Mouse (Mus musculus): Measurements from ENCODE around the gene Myo10. TPM values are rescaled to one million over a fixed set of nuclear protein-coding genes. Genes with fewer than 3 reads are reported as not detected.

The Myo10 gene
- polyA plus RNA-seq, 1 experiment from 2014 or later, result 27.9 TPM

DNA sequence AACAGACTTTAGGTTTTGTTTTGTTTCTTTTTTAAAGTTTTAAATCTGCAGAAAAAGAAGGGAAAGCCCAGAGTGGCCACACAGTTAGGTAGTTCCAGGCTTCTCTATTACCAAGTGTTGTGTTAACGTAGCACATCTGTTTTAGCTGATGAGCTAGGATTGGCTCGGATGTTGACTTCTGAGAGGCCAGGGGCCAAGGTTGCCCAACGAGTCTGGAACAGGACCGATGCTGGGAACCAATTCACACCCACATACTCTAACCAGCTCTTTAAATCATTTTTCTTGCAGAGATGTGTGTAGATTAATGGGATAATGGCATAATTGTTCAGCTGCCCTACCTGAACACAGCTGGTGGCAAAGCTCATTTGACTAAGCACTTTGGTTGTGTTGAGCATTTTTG lies 1.8 kb upstream of the Myo10 start:
- Histone ChIP-seq H3K4me2 (no peak overlapping the region), H3K27ac (no peak overlapping the region), H3K4me3 (no peak overlapping the region), H3K9me3 (no peaks in the 10 kb centered on the region), H3K27me3 (0 out of 2 replicates have a peak, but pooled peaks cover 4% of the 10 kb centered on the region), H3K4me1 (peaks cover 23% of the 10 kb centered on the region), H3K9ac (no peak overlapping the region), H3K36me3 (no peaks in the 10 kb centered on the region)
- 58% methylated on average over 4 of the region's 4 CpGs for WGBS
- ATAC-seq (ENCODE audit: insufficient number of reproducible peaks, insufficient read depth, low FRiP score, low TSS enrichment, low read depth), result no peak

DNA sequence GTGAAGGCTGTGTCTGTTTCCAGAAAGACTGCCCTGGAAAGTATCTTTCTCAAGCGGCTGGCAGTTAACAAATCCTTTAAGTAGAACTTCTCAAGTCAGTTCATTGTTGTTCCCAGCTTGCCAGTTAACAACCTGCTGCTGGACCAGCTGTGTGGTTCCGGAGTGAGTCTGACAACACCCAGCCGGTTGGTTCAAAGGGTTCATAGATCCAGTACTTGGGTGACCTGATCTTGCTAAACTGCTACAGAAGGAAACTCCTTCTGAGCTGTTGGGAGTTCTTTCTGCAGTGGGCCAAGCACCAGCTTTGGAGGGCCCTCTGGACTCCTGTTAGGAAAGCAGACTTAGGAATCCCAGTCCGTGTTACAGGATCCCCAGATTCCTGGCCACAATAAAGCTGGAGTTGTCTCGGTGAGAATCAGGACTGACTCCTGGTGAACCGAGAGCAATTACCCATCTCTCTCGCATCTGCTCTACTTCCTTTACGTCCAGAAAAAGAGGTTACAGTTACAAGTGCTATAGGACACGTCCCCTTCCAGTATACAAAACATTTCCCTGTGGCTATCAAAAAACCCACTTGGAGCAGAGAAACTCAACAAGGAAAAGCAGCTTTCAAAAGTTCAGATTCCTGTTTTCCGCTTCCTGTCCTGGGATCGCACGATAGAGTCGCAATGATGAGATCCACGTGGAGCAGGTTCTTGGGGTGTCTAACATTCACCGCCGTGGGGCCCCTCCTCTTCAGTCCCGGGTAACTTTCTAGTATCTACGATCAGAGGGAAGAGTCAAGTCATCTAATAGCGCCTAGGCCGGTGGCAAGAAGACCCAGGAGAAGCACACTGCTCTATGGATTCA lies 750 bp upstream of the Myo10 start:
- peak overlapping the region; percentile 89 for H3K4me3 ChIP-seq
- no peak for ATAC-seq (ENCODE audit: insufficient number of reproducible peaks, insufficient read depth, low FRiP score, low TSS enrichment, low read depth)
- H3K4me2 ChIP-seq, result peak overlapping the region; percentile 77
- peaks cover 33% of the 10 kb centered on the region for H3K4me1 ChIP-seq
- H3K36me3 ChIP-seq, result no peaks in the 10 kb centered on the region
- WGBS, result 4% methylated on average over 20 of the region's 20 CpGs
- H3K9me3 ChIP-seq, result no peaks in the 10 kb centered on the region
- no peak overlapping the region for H3K27ac ChIP-seq
- H3K27me3 ChIP-seq, result 0 out of 2 replicates have a peak, but pooled peaks cover 4% of the 10 kb centered on the region
- peak overlapping the region; percentile 54 for H3K9ac ChIP-seq

DNA sequence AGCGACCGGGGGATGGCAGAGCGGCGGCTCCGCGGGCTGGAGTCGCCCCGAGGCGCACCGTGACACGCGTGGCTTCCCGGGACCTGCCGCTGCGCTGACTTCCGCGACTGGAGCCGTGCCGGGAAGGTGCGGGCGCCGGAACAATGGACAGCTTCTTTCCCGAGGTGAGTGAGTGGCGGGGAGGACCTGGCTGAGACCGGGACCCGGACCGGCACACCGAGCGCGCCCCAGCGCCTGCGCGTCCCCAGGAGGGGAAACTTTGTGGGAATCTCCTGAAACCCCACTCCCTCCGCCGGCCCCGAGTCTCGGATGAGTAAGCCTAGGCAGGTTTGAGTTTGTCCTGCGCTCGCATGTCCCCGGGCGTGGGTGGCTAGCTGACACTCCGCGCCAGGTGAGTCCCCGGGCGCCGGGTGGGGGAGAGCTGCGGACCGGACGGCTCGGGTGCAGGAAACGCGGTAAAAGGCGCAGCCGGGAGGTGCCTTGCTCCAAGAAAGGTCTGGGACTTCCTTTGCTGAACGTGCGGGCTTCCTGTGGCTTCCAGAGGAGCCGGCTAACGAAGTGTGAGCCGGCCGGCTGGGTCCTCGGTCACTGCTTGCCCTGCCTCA lies 644 bp downstream of the Myo10 start:
- WGBS, result under 1% methylated on average over 61 of the region's 61 CpGs
- no peaks in the 10 kb centered on the region for H3K36me3 ChIP-seq
- ATAC-seq (ENCODE audit: insufficient number of reproducible peaks, insufficient read depth, low FRiP score, low TSS enrichment, low read depth), result 0 out of 2 replicates have a peak, but pooled peaks have one; percentile 1
- peak overlapping the region; percentile 90 for H3K27ac ChIP-seq
- peak overlapping the region; percentile 89 for H3K4me3 ChIP-seq
- 0 out of 2 replicates have a peak, but pooled peaks cover 4% of the 10 kb centered on the region for H3K27me3 ChIP-seq
- peak overlapping the region; percentile 77 for H3K4me2 ChIP-seq
- peak overlapping the region; percentile 93 for H3K9ac ChIP-seq
- H3K9me3 ChIP-seq, result no peaks in the 10 kb centered on the region
- H3K4me1 ChIP-seq, result peaks cover 43% of the 10 kb centered on the region

DNA sequence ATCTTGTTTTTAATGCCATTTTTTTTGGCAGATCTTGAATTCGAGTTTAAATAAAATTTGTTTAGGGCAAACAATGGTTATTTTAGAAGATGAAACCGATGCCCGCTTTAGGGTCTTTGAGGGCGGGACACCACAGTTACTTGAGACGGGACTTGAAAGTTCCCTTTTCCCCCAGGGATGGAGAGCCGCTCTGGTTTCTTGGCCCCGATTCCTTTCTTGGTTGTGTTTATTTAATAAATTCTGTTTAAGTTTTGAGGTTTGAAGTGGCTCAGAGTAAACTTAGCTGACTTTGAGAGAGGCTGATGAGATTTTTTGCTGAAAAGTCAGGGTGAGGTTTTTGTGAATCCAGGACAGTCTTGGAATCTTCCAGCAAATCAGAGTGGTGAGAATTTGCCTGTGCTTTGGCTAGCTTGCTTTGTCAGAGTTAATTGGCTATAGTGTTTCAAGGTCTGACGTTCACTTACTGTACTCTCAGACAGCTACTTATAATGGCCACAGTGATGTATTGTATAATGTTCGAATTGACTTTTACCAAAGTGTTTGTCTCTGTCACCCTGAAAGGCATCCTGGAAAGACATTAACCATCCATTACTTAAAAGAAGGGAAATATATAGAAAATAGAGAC lies 1.3 kb downstream of the Myo10 start:
- WGBS, result 7% methylated on average over 9 of the region's 9 CpGs
- Histone ChIP-seq H3K9me3 (no peaks in the 10 kb centered on the region), H3K27me3 (0 out of 2 replicates have a peak, but pooled peaks cover 4% of the 10 kb centered on the region), H3K27ac (peak overlapping the region; percentile 90), H3K4me2 (peak overlapping the region; percentile 77), H3K4me3 (peak overlapping the region; percentile 89), H3K9ac (peak overlapping the region; percentile 93), H3K4me1 (peaks cover 43% of the 10 kb centered on the region), H3K36me3 (no peaks in the 10 kb centered on the region)
- ATAC-seq (ENCODE audit: insufficient number of reproducible peaks, insufficient read depth, low FRiP score, low TSS enrichment, low read depth), result no peak

DNA sequence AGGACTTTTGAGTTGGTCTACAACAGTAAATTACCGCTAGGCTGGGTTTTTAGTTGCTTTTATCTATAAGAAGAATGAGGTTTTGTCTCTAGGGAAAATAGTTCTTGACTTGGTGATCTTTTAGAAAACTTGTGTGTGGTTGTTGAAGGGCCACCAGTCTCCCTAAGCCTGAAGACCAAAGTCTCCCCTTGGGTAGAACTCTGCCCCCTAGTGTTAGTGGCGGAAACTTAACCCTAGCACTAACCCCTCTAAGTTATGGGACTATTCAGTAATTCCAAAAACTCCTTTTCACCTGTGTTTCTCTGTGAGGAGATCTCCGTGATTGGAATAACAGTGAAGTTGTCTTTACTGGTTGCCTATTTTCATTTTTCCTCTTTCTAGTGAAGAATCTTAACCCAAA lies 1.9 kb downstream of the Myo10 start:
- H3K36me3 ChIP-seq, result no peaks in the 10 kb centered on the region
- 0 out of 2 replicates have a peak, but pooled peaks cover 4% of the 10 kb centered on the region for H3K27me3 ChIP-seq
- peak overlapping the region; percentile 89 for H3K4me3 ChIP-seq
- H3K27ac ChIP-seq, result no peak overlapping the region
- WGBS, result 41% methylated on average over 3 of the region's 3 CpGs
- H3K4me2 ChIP-seq, result peak overlapping the region; percentile 77
- no peak overlapping the region for H3K9ac ChIP-seq
- H3K4me1 ChIP-seq, result peaks cover 43% of the 10 kb centered on the region
- no peak for ATAC-seq (ENCODE audit: insufficient number of reproducible peaks, insufficient read depth, low FRiP score, low TSS enrichment, low read depth)
- no peaks in the 10 kb centered on the region for H3K9me3 ChIP-seq

DNA sequence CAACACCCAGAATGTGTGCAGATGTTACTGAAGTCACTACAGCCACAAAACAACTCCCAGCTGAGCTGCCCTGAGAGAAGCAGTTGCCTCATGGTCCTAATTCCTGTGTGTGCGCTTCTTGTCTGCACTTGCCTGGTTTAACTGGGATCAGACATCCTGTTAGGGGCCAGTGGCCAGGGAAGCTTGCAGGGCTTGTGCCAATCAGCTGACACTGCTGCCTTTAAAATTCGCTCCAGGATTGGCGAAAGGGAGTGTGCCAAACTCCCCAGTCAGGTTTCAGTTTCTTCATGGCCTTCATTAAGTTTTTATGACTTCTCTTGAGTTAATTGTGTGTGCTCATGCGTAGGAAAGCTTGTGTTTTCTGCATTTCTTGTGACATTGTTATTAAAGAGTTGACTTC lies 3.1 kb downstream of the Myo10 start:
- Histone ChIP-seq H3K4me1 (peaks cover 45% of the 10 kb centered on the region), H3K27me3 (0 out of 2 replicates have a peak, but pooled peaks cover 4% of the 10 kb centered on the region), H3K4me3 (peak overlapping the region; percentile 11; the same call in 1 of the 2 replicates), H3K36me3 (no peaks in the 10 kb centered on the region), H3K9me3 (no peaks in the 10 kb centered on the region), H3K27ac (peak overlapping the region; percentile 55), H3K4me2 (peak overlapping the region; percentile 77), H3K9ac (peak overlapping the region; percentile 51)
- no peak for ATAC-seq (ENCODE audit: insufficient number of reproducible peaks, insufficient read depth, low FRiP score, low TSS enrichment, low read depth)
- WGBS, result 21% methylated on average over 4 of the region's 4 CpGs

DNA sequence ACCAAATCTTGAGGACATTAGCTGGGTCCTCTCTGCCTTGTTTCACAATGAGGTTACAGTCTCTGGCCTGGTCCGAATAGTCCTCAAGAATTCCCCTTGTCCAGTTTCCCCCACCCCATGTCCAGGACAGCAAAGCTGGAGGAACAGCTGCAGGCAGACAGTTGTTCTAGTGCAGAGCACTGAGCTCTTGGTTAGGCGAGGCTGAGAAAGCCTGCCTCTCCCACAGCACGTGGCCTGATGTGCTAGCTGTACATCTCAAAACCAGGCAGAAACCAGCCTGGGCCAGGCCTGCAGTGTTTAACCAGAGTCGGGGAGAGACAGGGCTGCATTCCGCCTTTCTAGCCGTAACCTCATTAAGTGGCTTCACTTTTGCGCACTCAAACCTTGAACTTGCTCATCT lies 4.7 kb downstream of the Myo10 start:
- Histone ChIP-seq H3K36me3 (no peaks in the 10 kb centered on the region), H3K4me3 (no peak overlapping the region), H3K27me3 (no peaks in the 10 kb centered on the region), H3K4me1 (peaks cover 54% of the 10 kb centered on the region), H3K9ac (no peak overlapping the region), H3K27ac (no peak overlapping the region), H3K9me3 (no peaks in the 10 kb centered on the region), H3K4me2 (no peak overlapping the region)
- no peak for ATAC-seq (ENCODE audit: insufficient number of reproducible peaks, insufficient read depth, low FRiP score, low TSS enrichment, low read depth)
- 77% methylated on average over 7 of the region's 7 CpGs for WGBS

DNA sequence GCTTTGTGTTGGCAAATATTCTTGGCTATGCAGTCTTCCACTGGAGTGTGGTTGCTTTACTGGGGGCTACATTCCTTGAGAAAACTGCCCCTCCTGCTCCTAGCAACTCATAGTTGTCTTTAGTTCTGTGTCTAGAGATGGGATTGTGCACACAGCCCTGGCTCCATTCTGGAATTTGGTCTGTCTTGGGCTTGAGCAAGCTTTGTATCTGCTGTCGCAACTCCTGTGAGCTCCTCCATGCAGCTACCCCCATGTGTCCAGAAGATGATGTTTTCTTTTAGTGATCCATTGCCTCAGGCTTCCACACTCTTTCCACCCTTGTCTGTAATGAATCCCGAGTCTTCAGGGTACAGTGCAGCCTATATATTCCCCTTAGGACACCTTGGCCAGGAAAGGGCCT lies 5.9 kb downstream of the Myo10 start:
- ATAC-seq (ENCODE audit: insufficient number of reproducible peaks, insufficient read depth, low FRiP score, low TSS enrichment, low read depth), result no peak
- no peak overlapping the region for H3K27ac ChIP-seq
- WGBS, result 86% methylated on average over 2 of the region's 2 CpGs
- H3K4me2 ChIP-seq, result no peak overlapping the region
- H3K4me1 ChIP-seq, result peaks cover 64% of the 10 kb centered on the region
- H3K4me3 ChIP-seq, result no peak overlapping the region
- H3K9ac ChIP-seq, result no peak overlapping the region
- H3K36me3 ChIP-seq, result no peaks in the 10 kb centered on the region
- no peaks in the 10 kb centered on the region for H3K9me3 ChIP-seq
- H3K27me3 ChIP-seq, result no peaks in the 10 kb centered on the region

DNA sequence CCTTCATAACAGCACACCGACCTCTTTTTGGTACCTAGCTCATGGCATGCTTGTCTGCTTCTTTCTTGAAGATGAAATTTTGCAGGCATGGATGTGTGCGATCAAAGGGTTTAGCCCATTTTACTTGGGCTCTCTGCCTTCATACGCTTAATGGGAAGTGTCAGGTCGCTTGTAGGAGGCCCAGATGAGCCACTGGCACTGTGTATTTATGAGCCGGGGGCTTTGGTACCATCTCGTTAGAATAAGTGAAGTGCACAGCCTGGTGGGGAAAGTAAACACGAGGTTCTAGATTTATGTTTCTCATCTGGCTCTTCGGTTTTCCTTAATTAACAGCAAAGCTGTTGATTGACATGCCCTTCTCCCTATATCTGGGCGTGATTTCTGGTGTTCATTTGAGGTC lies 8.4 kb downstream of the Myo10 start:
- WGBS, result 55% methylated on average over 9 of the region's 9 CpGs
- ATAC-seq (ENCODE audit: insufficient number of reproducible peaks, insufficient read depth, low FRiP score, low TSS enrichment, low read depth), result no peak
- Histone ChIP-seq H3K27me3 (no peaks in the 10 kb centered on the region), H3K9ac (no peak overlapping the region), H3K36me3 (no peaks in the 10 kb centered on the region), H3K4me3 (no peak overlapping the region), H3K9me3 (no peaks in the 10 kb centered on the region), H3K4me2 (no peak overlapping the region), H3K4me1 (peaks cover 62% of the 10 kb centered on the region), H3K27ac (no peak overlapping the region)

DNA sequence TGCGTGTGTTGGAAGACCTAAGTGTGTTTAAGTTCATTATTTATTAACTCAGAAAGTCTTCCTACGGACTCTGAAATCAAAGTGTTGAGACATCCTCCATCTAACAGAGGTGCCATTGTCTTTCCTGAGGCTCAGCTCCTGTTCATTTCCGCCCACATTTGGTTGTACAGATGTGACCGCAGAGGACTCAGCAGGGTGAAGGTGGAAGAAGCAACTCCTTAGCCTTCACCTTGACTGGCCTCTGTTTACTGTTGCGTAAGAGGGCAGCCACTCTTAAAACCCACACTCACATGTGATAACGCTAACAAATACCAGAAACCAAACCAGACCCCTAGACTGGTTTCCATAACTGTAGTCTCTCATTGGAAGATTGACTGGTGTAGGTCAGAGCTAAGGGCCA lies 9.0 kb downstream of the Myo10 start:
- Histone ChIP-seq H3K4me1 (peaks cover 62% of the 10 kb centered on the region), H3K9ac (no peak overlapping the region), H3K36me3 (no peaks in the 10 kb centered on the region), H3K4me2 (no peak overlapping the region), H3K27ac (no peak overlapping the region), H3K9me3 (no peaks in the 10 kb centered on the region), H3K27me3 (no peaks in the 10 kb centered on the region), H3K4me3 (no peak overlapping the region)
- WGBS, result 68% methylated on average over 6 of the region's 6 CpGs
- no peak for ATAC-seq (ENCODE audit: insufficient number of reproducible peaks, insufficient read depth, low FRiP score, low TSS enrichment, low read depth)

DNA sequence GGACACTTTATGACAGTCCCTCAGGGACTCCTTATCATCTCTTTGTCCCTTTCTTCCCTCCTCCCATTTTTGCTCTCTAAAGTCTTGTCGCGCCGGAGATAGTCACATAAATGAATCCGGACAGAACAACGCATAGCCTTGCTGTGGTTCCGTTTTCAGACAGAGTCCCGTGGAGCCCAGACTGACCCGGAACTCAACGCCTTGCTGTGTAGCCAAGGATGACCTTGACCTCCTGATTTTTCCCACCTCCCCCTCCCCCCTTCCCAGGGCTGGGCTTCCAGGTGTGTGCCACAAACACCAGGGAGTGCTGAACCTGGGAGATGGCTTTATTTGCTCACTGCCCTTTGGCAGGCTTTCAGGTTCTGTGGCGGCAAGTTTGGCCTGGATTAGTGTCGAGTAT lies 10.6 kb downstream of the Myo10 start:
- H3K4me2 ChIP-seq, result no peak overlapping the region
- H3K27me3 ChIP-seq, result no peaks in the 10 kb centered on the region
- 85% methylated on average over 11 of the region's 11 CpGs for whole genome bisulfite sequencing
- H3K4me3 ChIP-seq, result no peak overlapping the region
- H3K36me3 ChIP-seq, result no peaks in the 10 kb centered on the region
- no peaks in the 10 kb centered on the region for H3K9me3 ChIP-seq
- no peak for ATAC-seq (ENCODE audit: insufficient number of reproducible peaks, insufficient read depth, low FRiP score, low TSS enrichment, low read depth)
- peaks cover 54% of the 10 kb centered on the region for H3K4me1 ChIP-seq
- no peak overlapping the region for H3K27ac ChIP-seq
- H3K9ac ChIP-seq, result no peak overlapping the region
